Mouse (Mus musculus): Measurements from ENCODE around the gene Suco.

Suco gene

DNA sequence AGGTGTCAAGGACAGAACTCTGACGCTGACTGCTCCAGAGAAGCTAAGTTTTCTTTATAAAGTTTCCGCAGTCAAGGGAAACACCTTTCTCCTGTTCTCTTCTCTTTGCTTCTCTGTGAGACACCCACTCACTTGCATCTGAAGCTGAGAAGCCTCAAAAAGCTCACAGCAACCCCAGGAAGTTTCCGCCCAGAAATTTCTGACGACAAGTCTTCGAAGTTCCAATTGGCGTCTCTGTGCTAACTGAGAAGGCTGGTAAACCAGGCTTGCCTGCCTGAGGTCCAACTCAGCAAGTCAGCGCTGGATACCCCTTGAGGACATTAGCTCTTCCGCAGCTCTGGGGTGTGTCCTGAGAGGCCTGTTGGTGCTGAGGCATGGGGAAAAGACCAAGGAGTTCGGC is 88.1 kb downstream of the Suco start, which contains the start of gene Fasl:
Gene Fasl (minus strand): TSS at position 157 of the 400 bp plus-strand sequence.
- no peak for DNase-seq (ENCODE audit: low spot score)

GRCm38 (mm10) chr1:161782725-161783124 is 93.8 kb downstream of the Suco start:
- DNase-seq (ENCODE audit: low spot score): no peak

DNA sequence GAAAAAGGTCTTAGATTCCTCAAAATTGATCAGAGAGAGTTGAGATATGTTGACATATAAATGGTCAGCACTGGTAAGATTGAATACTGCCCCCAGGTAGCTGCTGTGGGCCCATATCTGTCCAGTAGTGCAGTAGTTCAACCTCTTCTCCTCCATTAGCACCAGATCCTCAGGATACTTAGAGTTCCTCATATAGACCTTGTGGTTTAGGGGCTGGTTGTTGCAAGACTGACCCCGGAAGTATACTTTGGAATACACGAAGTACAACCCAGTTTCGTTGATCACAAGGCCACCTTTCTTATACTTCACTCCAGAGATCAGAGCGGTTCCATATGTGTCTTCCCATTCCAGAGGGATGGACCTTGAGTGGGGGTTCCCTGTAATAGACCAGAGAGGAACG is 94.9 kb downstream of the Suco start:
- DNase-seq (ENCODE audit: low spot score): no peak

GRCm38 (mm10) chr1:161779057-161779456 is 97.4 kb downstream of the Suco start:
- no peak for DNase-seq (ENCODE audit: low spot score)

DNA sequence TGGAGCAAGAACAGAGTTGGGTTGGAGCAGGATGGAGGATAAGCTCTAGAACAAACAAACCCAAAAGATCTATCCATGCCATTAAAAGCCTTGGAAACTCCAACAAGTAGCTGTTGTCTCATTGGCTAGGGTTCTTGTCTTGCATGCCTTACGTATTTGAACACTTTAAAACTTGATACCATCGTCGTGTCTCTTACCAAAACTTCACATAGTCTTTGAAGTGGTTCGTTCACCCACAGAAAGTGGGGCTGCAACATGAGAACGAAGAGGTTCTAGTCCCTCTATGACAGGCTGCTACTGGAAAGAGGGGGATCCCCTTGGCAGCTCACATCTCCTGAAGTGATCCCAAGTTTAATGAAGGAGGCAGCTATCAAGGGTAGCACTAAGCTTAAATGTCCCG is 101.3 kb downstream of the Suco start:
- no peak for DNase-seq (ENCODE audit: low spot score)

DNA sequence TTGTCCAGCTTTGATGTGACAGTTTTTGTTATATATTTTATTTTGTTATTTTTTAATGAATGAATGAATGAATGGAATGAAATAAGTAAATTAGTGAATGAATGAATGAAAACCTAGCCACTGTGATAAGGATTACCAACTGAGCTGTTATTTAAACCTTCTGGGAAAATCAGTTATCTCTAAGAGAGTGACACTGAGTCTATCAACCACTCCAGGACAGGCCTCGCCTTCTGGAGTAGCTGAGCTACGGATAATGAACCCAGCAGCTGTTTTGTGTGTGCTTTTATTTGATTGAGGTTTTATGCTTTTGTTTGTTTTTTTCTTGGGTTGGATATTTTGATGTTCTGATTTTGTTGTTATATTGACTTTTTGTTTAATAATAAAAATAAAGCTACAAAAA is 105.2 kb downstream of the Suco start:
- DNase-seq (ENCODE audit: low spot score): no peak

- DNase-seq (ENCODE audit: low spot score): no peak
These were observed 107.2 kb downstream of the Suco start for GRCm38 (mm10) chr1:161769329-161769728.

GRCm38 (mm10) chr1:161767101-161767524 is 109.4 kb downstream of the Suco start:
- DNase-seq (ENCODE audit: low spot score): no peak

DNA sequence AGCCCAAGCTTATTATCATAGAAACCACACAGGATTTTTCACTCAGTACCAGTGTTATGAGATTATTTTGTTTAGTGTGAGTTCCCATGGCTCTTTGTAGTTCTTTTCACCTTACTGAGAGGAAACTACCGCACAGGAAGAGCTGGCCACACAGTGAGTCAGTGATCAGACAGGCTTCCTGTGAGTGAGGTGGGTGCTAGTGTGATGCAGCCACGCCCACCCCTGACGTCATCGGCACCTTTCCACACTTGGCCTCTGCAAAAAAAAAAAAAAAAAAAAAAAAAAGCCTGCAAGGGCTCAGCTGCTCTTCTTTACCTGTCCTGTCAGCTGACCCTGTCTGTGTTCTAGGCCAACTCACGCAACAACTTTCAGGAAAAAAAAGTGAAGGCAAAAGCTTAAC is 109.8 kb downstream of the Suco start:
- peak; percentile 36 for DNase-seq (ENCODE audit: low spot score)
